Mouse (Mus musculus) kidney, postnatal 14 days (tissue): Measurements from ENCODE around the gene Men1.

Experiments
- DNase-seq: peaks from one replicate; pipeline ENCODE4 v3.0.0; 2022; ENCODE audit warnings: mixed read lengths

Men1 gene

GRCm38 (mm10) chr19:6339890-6340504, 5.2 kb downstream of the Men1 start:
- DNase-seq, result peak; percentile 85

GRCm38 (mm10) chr19:6340524-6341452, 6.0 kb downstream of the Men1 start, which contains the start of gene Map4k2:
Gene Map4k2 (plus strand): TSS chr19:6341135.
- DNase-seq, result peak; percentile 95

- no peak for DNase-seq
Observed at GRCm38 (mm10) chr19:6341453-6342077, 6.8 kb downstream of the Men1 start.

- DNase-seq, result peak; percentile 35
Observed at GRCm38 (mm10) chr19:6342276-6342933, 7.6 kb downstream of the Men1 start.

- no peak for DNase-seq
Observed at GRCm38 (mm10) chr19:6343066-6343925, 8.5 kb downstream of the Men1 start.

DNA sequence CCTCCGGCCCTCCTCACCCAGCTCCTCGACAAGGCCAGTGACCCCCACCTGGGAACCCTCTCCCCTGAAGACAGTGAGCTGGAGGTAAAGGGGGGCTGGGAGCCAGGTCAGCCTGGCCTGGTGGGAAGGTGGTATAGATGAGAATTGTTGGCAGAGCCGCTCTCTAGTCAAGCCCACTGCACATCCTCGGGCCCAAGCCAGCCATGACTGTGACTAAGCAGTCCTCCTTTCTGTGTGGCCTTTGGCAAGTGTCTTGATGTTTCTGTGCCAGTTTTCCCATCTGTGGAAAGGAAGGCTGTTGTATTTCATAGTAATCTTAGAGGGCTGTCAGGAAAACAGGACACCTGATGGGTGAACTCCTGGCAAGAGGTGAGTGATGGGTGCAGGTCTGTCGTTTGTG, 9.2 kb downstream of the Men1 start:
- DNase-seq, result no peak

DNA sequence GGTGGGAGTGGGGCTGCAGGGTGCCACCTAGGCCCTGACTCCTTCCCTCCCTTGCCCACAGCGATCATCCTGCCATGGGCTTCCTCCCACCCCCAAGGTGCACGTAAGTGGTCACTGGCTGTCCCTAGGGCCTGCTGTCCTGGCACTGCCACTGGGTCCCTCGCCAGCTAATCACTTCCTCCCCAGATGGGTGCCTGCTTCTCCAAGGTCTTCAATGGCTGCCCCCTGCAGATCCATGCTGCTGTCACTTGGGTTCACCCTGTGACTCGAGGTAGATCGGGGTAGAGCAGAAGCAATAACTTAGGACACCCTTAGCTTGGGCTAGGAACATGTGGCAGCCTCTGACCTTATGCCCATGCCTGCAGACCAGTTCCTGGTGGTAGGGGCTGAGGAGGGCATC, 11.2 kb downstream of the Men1 start:
- no peak for DNase-seq

DNA sequence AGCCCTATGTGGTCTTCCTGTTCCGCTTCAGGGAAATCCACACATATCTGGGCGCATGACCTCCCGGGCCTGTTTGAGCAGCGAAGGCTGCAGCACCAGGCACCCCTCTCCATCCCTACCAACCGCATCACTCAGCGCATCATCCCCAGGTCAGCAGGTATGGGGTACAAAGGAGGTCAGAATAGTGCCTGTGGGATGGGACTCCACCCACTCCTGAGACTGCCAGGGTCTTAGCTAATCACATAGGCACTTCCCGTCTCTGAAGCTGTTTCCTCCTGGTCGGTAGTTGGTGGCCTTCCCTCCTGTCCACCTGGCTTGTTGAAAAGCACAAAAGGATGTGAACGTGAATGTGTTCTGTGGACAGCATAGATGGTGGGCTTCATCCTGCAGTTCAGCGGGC, 11.9 kb downstream of the Men1 start:
- no peak for DNase-seq

- no peak for DNase-seq
Observed at GRCm38 (mm10) chr19:6347615-6348014, 12.8 kb downstream of the Men1 start.

DNA sequence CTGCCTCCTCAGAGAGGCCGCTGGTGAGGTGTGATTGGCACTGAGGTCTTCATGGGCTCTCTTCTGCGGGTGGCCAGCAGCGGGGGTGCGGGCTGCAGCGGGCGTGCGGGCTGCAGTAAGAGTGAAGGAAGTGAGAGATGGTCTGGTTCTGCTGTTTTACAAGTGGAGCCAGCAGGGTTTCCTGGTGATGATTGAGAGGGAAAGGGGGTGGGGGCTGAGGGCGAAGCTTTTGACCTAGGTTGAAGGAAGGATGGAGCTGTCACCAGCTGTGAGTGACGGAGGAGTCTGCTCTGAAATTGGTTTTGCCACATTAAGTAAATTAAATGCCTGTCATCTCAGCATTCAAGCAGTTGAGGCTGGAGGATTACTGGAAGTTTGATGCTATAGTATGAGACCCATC, 13.9 kb downstream of the Men1 start:
- peak; percentile 33 for DNase-seq

DNA sequence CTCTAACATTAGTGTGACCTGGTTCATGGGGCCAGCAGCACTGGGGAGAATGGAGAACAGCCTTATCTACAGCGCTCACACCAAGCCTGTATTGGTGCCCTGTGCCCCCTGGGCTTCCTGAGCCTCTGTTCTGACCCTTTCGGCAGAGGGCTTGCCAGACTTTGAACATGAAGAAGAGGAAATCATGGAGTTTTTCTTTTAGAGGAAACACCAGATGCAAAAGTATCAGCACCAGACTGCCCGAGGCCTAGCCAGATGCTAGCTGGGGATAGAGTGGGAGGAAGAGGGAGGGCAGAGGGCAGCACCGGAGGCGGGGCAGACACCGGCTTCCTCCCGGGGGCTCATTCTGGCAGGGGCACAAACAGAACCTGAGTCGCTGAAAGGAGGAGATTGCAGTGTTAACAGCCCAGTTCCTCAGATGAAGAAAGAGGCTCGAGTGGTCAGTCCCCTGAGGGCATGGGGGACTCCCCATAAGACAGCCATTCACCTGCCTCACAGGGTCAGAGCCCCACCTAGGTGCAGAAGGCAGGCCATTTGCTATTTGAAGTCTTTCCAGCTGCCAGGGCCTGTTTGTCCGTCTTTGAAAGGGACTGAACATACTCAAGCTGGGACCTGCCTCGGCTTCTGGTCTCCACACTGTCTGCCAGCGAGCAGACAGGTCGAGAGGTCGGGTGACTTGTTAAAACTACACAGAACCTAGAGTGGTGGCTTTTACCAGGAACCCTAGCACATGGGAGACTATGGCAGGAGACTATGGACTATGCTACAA, 14.6 kb downstream of the Men1 start:
- peak; percentile 70 for DNase-seq

- DNase-seq, result no peak
Observed at GRCm38 (mm10) chr19:6351431-6352106, 16.8 kb downstream of the Men1 start.

DNA sequence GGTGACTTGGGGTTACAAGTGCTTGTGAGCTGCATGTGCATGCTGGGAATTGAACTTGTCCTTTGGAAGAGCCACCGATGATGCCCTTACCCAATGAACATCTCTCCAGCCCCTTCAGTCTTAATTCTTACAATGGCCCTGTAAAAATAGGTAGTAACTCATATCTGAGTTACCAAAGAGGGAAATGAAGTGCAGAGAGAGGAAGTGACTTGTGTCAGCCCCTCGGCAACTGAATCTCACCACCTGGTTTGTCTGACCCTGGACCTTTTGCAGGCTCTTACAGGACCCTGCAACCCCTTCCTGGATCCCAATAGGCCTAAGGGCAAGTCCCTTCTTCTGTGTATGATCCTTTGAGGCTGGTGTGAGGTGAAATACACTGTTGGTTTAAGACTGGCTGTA, 17.3 kb downstream of the Men1 start:
- no peak for DNase-seq

GRCm38 (mm10) chr19:6354030-6354429, 19.3 kb downstream of the Men1 start:
- DNase-seq, result no peak

DNA sequence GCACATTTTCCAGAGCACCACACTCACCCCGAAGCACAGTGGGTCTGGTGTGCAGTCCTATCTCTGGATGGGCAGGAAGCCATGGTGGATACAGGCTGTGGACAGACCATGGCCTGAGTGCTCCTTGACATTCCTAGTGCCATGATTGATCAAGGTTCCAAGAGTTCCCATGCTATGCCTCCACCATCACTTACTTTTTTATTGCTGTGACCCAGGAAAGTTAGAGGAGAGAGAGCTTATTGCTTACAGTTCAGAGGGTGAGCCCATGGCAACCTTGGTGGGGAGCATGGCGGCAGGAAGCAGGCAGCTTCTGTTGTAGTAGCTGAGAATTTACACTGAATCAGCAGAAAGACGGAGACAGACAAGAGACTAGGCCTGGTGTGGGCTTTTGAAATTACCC, 26.5 kb downstream of the Men1 start:
- no peak for DNase-seq

DNA sequence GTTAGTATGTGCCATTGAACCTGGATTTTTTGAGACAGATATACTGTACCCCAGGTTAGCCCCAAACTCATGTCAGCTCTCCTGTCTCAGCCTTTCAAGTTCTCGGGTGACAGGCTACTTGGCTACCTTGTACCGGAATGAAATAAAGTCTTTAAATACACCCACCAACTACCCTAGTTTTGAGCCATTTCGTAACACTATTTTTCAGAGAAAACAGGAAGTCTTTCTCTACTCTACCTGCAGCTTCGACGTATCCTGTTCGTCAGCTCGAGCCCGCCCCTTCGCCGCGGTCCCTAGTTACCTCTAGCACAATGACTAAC, 28.3 kb downstream of the Men1 start:
- DNase-seq, result no peak

GRCm38 (mm10) chr19:6363411-6364240, 28.8 kb downstream of the Men1 start, which contains the start of gene Sf1:
Gene Sf1 (plus strand): TSS chr19:6363690.
- peak; percentile 100 for DNase-seq

DNA sequence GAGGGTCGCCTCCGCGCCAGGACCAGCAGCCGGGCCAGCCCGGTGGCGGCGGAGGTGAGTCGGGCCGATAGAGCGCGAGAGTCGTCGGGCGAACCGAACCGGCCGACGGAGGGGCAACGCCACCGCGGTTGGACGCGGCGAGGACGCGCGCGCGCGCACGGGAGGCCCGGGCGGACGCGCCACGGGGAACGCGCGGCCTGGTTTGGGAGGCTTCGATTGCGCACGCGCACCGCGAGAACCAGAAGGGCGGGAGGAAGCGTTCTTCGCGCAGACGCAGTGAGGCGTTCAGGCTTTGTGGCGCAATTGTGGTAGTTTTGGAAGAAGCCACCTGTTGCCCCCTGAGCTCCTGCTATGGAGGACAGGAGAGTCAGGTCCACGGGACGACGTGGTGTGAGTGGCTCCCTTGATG, 29.5 kb downstream of the Men1 start:
- peak; percentile 95 for DNase-seq

DNA sequence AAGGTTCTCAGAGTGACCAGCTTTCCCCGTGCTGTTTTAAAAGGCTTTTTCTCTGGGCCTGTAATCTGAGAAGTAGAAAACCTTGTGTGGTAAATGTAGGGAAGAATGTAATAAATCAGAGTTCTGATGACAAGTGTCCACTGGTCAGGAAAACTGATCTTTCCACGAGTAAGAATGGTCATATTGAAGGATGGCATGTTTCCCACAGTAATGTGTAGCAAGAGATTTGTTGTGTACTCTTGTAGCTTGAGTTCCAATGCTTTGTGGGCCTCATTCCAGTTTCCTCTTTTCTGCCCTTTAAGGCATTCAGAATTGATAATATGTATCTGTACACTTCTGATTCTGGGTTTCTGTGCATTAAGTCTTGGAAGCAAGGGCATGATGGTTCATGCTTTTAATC, 30.1 kb downstream of the Men1 start:
- DNase-seq, result no peak

GRCm38 (mm10) chr19:6370175-6370574, 35.4 kb downstream of the Men1 start:
- DNase-seq, result no peak
